Mouse (Mus musculus) CH12.LX (cell line): ENCODE results near the gene Dus3l.

Experiments used
- CTCF ChIP-seq, 2 experiments: IDR thresholded peaks in 1 of 2; conservative IDR thresholded peaks in 1 of 2; 2 replicates each; pipeline ENCODE4 v1.5.1; 2011 to 2012; ENCODE audit warnings: low read depth in 2 of 2, low read length in 2 of 2, improper control_type of control experiment in 1 of 2, inconsistent platforms in 1 of 2, mild to moderate bottlenecking in 1 of 2, moderate library complexity in 1 of 2
- EP300 ChIP-seq: IDR thresholded peaks from 2 replicates; pipeline ENCODE4 v1.6.1; 2011; ENCODE audit warnings: low read length, improper control_type of control experiment
- MYC ChIP-seq: IDR thresholded peaks from 2 replicates; pipeline ENCODE4 v1.6.1; 2011; ENCODE audit warnings: low read depth, mild to moderate bottlenecking, improper control_type of control experiment, low read length
- POLR2A ChIP-seq: IDR thresholded peaks from 2 replicates; pipeline ENCODE4 v1.6.1; 2011; ENCODE audit warnings: low read depth, mild to moderate bottlenecking, improper control_type of control experiment, low read length

DNA sequence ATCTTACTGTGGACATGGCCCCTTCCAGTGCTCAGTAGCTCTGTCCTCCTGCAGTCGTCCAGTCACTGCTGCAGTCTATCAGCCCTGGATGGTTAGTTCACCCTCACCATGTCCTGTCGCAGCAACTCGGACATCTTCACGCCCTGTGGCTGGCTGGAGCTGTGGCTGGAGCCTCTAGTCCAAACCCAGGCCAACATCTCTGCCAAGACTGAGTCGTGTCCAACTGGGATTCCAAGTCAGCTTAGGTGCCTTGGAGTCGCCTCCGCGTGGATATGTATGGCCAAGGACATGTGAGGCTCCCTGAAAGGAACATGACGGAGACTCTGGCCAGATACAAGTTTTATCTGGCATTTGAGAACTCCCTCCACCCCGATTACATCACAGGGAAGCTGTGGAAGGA lies 26.3 kb upstream of the Dus3l start:
- TF ChIP-seq POLR2A (no peak), CTCF (conservative IDR thresholded peaks at IDR 0.05 in 1 of 2, IDR thresholded peaks at IDR 0.05 in 1 of 2; ENCODE audit: low read depth in 2 of 2, low read length in 2 of 2) (no peak), EP300 (no peak), MYC (no peak)
